Mouse (Mus musculus): Measurements from ENCODE around the gene Mpst.

The Mpst gene

DNA sequence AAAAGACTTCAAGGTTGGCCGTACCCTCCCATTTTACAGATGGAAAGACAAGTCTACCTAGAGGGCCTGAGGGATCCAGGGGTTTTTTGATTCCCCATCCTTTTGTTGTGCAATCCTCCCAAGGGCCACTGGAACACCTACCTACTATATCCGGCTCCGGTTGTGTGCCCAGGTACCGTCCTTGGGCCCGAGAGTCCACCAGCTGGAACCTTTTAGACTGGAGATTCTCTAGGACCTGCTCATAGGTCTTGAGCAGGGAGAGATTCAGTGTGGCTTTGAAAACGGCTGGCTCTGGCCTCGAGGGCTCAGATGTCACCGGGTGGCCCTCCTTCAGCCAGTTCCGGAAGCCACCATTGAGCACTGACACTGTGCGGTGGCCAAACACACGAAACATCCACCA is 1.1 kb upstream of the Mpst start:
- DNase-seq, result no peak

DNA sequence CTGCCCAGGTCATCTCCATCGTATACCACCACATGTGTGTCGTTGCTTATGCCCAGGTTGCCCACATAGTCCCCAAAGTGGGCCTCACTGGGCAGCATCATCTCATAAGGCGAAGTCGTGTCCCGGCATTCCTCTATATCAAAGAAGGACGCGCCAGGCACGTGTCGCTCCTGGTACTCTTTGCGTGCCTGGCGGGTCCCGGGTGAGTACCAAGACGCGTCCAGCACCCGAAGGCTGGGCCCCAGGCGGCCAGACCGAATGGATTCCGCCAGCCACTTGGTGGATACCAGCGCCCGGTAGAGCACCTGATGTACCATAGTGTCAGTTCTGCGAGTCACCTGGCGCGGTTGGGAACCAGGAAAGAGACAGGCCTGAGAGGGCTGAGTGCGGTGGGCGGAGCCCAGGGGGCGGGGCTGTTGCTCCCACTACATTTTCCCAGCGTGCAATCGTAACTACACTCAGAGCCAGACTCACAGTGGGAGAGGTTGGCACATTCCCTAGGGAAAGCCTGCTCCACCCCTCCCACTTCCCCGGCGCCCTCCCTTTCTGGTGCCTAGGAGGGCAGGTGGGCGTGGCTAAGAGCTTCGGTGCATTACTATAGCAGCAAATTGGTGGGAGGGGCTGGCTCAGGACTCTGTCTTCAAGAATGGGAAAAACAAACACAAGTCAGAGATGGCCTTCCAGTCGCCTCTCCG is 552 bp upstream of the Mpst start, which contains the start of gene Tst:
Tst (minus strand) TSS at position 391 of the 695 bp plus-strand sequence.
- peak; percentile 80 to 84 for DNase-seq

DNA sequence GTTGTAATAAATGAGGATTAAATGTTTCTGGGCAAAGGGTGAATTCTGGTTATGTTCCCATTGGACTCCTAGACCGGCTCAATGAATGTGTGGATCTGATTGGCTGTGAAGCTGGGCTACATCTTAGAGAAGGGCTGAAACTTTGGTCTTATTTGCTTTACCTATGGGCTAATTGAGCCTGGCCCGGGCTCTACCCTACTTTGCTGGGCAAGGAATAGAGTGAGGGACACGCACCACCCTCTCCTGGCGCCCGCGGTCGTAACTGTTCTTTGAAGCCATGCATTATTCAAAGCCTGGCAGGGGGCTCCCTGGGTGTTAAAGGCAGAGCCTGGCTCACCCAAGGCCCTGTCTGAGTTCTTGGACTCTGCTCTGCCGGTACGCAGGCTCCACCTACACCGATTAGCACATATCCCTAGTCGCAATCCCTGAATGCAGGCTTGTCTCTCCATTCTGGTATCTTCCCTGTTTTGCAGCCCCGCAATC is 3.4 kb downstream of the Mpst start:
- DNase-seq, result no peak

DNA sequence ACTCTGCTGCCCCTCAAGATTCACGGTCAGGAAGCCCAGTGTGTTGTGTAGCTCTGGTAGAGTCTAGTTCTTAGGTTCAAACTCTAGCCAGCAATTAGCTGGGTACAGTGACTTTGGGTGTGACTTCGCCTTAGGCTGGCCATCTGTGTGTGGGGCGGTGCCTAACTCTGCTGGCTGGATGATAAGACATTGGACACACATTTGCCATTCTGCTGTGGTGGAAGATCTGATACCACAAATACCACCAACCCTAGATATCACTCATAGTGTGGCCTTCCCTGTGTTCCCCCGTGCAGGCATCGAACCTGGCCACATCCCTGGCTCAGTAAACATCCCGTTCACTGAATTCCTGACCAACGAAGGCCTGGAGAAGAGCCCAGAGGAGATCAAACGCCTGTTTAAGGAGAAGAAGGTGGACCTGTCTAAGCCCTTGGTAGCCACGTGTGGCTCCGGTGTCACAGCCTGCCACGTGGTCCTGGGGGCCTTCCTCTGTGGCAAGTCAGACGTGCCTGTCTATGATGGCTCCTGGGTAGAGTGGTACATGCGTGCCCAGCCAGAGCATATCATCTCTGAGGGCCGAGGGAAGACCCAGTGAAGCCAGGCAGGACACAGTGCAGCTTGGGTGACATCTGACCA is 7.0 kb downstream of the Mpst start:
- DNase-seq, result no peak

DNA sequence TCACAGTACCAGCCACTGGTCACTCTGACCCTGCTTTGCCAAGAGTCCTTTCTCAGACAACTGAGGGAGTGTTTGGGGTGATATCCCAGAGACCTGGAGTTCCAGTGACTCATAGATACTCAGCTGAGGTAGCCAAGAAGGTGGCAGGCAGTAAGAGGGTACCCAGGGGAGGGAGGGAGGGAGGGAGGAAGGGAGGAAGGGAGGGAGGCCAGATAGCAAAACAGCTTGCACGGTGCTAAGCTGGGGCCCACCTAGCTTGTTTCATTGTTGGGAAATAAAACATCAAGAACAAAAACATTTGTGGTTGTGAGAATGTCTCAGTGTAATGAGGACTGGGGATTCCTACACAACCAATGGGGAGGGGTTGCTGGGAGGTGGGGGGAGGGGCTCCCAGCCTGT is 7.5 kb downstream of the Mpst start:
- no peak for DNase-seq

DNA sequence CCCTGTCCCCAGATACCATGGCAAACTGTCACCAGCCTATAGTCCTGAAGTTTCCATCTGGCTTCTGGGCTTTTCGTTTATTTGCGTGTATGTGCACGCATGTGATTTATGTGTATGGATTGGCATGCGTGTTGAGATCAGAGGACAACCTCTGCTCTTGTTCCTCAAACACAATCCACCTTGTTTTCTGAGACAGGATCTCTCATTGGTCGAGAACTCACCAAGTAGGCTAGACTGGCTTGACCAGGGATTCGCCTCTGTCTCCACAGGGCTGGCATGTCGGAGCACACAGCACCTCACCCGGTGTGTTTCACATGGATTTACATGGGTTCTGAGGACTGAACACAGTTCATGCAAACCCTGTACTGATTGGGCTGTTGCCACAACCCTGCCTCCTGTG is 7.9 kb downstream of the Mpst start:
- DNase-seq, result no peak

DNA sequence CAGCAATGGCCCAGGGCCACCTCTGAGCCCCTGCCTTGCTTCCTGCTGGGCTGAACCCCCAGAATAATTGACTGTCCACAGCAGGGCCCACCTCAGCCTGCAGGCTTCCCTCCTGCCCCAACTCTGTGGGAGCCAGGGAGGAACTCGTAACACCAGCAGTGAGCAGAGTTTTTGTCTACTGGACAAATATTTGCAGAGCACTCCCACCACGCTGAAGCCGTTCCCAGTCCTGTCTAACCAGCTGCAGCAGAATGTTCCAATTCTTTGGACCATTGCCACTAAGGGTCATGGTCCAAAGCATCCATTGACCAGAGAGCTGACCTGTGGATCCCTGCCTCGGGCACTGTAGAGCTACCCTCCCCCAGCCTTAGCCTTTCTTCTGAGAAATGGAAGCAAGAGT is 10.7 kb downstream of the Mpst start:
- DNase-seq, result no peak

DNA sequence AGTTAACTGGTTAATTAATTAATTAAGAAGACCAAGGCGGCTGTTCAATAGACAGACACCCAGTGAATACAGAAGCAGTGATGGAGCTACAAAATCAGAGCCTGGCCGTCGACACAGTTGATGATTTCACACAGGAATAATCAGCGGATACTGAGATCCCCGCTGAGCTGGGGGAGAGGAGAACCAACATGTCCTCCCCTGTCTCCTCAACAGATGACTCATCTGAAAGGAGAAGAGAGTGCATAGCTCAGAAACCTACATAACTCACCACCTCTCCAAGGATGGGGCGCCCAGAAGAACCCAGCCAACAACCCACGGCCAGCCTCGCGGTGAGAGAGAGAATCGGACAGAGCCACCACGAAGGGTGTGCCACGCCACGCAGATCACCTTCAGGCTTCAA is 14.2 kb downstream of the Mpst start:
- no peak for DNase-seq

DNA sequence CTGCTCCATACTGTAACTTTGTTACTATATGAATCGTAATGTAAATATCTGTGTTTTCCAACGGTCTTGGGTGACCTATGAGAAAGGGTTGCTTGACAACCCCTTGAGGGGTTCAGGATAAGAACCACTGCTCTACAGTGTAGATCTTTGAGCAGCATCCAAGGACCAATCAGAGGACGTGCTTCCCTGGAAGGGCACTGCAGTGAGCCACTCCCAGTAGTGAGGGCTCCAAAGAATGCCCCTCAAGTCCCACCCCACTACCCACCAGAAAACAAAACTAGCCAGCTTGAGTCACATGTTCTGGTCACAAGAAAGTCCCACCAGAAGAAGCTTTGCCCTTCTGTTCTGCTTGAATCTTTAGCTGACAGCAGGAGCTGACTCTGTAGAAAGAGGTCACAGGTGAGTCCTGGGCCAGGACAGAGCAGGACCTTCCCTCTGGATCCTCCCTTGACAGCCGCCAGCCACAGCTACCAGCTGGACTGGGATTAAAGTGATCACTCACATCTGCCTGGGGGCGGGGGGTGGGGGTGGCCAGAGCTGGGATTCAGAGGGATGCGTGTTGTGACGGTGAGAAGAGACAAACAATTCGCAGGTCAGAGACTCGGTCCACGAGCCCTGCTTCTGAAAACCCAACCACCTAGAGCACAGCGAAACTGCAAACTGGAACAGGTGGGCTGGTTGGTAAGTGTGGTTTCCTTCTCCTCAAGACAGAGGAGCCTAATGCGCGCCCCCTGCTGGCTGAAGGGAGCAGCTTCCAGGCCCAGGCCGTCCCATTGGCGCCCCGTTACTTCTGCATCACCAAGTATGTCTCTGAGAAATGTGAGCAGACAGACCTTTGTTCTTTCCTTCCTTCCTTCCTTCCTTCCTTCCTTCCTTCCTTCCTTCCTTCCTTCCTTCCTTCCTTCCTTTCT is 16.1 kb downstream of the Mpst start:
- peak; percentile 83 to 87 for DNase-seq

DNA sequence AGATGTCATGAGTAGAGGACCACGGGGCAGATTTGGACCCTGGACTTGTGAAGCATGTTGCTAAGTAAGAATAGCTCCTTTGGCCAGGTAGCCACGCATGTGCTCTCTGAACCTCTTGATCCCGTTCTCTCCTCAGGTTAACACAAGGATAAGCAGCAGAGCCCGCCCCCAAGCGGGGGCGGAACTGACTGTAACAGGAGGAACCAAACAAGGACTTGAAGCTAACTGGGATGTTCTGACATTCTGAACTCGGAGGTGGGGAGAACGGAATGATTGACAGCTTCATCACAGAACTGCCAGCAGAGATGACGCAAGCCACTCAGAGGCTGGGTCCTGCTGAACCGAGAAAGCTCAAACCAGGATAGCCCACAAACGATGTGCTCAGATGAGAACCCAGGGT is 18.3 kb downstream of the Mpst start:
- DNase-seq, result peak in 1 of 2 experiments; percentile 3

DNA sequence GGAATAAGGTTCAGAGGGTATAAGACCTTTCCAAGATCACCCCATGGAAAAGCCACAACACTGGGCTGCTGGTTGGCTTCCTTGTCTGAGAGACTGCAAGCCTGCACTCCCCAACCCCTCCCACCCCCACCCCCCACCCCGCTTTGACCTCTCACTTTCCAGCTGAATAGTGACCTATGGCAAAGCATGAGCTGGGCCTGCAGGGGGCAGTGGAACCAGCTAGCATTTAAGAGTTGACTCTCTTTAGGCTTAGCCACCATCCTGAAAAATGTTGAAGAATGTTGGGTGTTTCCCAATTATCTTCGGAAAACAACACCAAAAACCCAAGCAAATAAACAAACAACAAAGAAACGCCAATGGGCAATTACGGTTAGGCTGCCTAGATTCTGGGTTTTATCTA is 19.0 kb downstream of the Mpst start:
- DNase-seq, result no peak

DNA sequence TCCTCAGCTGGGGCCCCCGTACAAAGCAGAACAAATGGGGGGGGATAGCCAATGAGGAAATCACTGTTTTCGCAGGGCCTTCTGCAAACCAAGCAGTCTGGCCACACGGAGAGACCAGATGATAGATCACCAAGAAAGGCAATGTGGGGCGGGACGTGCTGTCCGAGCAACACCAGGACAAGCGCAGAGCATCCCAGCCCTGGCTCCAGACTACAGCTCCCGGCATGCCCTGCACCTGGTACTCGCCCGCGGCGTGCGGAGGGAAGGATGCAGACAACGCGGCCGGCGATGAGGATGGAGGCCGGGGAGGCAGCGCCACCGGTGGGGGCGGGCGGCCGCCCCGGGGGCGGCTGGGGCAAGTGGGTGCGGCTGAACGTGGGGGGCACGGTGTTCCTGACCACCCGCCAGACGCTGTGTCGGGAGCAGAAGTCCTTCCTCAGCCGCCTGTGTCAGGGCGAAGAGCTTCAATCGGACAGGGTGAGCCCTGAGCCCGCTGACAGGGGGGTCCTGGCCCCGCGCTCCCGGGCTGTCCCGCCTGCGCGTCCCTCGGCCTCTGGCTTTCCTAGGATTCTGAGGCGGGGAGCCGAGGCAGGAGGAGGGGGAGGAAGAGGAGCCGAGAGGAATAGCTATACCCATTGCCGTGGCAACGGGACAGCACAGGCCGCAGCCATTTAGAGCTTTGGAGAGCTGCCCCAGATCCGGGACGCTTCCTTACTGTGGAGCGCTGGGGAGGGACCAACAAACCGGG is 22.3 kb downstream of the Mpst start, which contains the start of gene Kctd17:
Kctd17 (plus strand) TSS at position 174 of the 748 bp plus-strand sequence.
- DNase-seq, result peak; percentile 85 to 88

DNA sequence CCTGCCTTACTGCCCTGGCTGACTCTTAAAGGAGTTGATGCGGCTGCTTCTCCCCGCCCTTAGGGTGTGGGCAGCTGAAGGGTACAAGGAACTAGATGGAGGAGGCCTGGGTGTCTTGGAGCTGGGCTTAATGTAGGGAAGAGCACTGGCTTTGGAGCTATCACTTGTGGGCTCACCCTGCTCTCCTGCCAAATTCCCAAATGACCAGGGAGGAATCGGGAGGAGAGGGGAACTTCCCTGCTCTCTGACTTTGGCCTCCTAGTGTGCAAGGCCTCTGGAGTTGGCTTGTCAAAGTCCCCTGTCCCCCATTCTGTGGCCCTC is 22.9 kb downstream of the Mpst start:
- no peak for DNase-seq

DNA sequence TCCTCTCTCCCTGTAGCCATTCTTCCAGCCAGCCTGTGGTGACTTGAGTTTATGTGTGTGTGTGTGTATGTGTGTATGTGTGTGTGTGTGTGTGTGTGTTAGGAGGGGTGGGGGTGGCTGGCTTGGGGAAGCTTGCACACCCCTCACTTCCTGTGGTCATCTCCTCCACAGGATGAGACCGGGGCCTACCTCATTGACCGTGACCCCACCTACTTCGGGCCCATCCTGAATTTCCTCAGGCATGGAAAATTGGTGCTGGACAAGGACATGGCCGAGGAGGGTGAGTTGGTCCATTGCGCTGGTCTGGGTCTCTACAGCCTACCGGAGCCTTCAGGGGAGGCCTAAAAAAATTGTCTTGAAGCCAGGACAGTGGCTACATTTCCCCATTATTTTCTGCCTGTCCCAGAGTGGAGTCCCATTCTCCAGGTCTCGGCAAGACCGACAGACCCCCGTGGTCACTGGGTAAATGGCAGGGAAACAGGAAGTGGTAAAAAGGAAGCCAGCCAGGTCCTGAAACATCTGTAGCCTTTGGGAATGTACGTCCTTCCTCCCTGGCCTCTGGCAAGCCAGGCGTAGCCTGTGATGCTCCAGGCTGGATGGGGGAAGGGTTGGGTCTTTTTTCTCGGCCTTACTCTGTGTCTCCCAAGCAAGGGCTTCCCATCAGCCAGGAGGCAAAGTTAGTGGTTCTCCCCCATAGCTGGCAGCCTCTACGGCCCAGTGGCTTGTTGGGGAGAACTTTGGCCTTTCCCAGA is 23.8 kb downstream of the Mpst start:
- no peak for DNase-seq

DNA sequence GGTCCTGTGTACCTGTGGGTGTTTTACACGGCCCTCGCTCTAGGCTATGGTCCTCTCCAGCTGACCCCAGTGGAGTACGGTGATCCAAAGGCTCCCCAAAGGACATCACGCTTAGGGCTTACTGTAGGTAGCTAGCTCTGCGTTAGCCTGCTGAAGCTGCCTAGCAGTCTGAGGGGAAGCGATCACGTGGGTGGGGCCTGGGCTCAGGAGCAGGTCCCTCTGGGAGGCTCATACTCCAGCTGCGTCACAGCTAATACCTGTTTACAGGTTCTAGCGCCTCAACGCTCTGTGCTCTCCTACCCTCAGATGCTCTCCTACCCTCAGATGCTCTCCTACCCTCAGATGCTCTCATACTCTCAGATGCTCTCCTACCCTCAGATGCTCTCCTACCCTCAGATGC is 24.7 kb downstream of the Mpst start:
- DNase-seq, result no peak

DNA sequence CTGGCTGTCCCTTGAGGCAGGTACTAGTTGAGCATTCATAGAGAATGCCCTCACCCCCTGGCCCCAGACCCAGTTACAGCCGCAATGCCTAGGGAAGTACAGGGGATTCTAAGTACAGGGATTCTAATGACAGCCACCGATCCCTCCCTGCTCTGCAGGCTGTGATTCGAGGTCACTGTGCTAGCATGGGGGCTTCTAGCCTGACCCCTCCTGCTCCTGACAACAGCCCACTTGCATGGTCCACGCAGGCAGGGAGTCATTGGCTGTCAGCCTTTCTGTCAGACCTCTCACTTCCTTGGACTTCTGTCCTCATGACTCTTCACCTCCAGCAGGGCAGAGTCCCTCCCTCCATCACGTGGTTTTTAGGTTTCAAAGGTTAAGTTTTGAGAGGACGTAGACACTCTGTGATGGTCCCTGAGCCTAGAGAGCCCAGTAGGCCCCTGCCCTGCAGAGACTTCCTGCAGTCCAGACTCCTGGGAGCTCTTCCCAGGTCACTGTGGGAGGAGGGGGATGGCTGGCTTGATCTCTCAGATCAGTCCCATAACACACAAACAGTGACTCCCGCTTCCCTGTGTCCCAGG is 25.4 kb downstream of the Mpst start:
- DNase-seq, result no peak

DNA sequence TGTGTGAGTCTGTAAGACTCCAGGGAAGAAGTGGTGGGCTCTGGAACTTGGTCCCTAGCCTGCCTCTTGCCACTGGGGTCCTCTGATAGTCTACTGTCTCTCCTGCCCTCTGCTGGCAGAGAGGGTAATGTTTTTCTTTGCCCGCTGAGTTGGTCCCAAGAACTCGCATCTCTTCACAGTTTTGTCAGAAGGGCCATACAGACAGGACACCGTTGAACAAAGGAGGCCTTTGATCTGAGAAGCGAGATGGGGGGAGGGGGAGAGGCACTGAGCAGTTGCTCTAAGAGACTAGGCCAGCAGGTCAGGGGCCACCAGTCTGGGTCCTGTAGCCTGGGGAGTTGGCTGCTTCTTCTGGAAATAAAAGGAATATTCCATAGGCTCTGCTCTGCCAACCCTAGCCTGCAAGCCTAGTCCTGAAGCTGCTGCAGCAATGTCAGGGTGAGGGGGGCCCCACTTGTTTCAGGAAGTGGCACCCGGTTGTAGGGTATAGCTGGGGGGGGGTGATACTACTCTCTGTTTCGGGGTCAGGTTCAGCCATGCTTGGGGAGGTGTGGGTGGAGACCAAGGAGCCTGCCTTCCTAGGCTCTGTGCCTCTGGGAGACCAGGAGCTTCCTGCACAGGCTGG is 28.8 kb downstream of the Mpst start:
- DNase-seq, result peak in 1 of 2 experiments; percentile 47

DNA sequence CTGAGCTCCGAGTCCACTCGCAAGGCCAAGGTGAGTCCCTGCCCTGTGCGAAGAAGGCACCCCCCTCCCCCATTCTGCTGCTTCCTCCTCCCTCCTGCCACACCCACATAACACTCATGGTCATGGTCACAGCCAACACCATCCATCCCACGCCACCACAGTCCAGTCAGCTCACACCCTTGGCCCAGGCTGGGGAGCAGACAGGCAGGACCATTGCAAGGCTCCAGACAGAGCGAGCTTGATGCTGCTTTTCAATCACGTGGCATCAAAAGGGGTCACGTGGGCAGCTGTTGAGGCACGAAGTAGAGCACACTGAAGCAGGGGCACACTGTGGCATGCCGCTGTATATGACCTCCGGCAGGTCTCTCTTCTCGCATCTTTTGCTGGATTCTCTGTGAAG is 29.5 kb downstream of the Mpst start:
- DNase-seq, result no peak

DNA sequence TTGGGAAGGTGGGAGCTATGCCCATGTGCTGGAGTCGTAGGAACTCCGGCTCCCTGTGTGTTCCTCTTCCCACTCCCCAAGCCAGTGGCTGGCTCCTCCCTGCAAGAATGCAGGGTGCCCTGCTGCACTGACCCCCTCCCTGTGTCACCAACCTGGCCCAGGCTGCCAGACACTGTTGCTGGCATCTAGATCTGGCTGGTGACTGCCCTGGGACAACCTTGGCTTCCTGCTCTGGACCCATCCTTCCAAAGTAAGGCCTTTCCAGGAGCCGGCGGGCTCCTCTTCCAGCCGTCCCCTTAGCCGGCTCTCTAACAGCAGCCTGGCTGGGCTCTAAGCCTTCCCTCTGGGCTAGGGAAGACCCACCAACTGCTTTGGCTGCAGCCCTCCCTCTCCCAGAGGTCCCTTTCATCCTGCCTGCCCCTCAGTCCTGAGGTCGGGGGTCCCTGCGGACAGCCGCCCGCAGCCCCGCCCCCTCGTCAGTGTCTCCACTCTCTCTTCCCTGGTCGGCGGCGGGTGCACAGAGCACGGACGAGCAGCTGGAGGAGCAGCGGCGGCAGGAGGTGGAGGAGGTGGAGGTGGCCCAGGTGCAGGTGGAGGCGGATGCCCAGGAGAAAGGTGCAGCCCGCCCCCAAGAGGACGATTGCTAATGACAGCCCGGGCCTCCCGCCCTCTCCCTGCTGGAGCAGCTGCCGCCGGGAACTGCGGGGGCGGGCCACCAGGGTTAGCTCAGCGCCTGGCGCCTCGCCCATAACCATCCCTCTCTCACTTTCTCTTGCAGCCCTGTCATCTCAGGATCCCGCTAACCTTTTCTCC is 30.4 kb downstream of the Mpst start:
- DNase-seq, result peak; percentile 90 to 96

Measured in cerebellum, postnatal 36 days (tissue).